ENCODE assay signal across 8 mouse cellular contexts in genomic region chr13:59547716-59548115, GRCm38 (mm10). TPM values are rescaled to one million over a fixed set of nuclear protein-coding genes. Genes with fewer than 3 reads are reported as not detected.
DNase-seq lines count a peak whose midpoint lies in the region; ATAC-seq lines count a peak whose summit lies in the region.

No protein-coding gene starts in this region.

- H3K9ac ChIP-seq in heart, embryonic 12.5 days = no peak overlapping the region

- no peak overlapping the region for H3K4me2 ChIP-seq in heart, embryonic 12.5 days

- H3K4me3 ChIP-seq in heart, embryonic 12.5 days = no peak overlapping the region

- intact Hi-C loops in gastrocnemius, postnatal 14 days (cut with DNase I; ENCODE audit: low total_unique reads) = no loop called here

- no peak for ATAC-seq in heart, embryonic 12.5 days (ENCODE audit: insufficient number of reproducible peaks, low FRiP score)

- H3K9me3 ChIP-seq in heart, embryonic 12.5 days (replicated peaks) = no peaks in the 10 kb centered on the region

- H3K27ac ChIP-seq in heart, embryonic 12.5 days (ENCODE audit: poor library complexity, severe bottlenecking) = peak overlapping the region; percentile 38; the same call in 1 of the 2 replicates

- H3K27me3 ChIP-seq in heart, embryonic 12.5 days (replicated peaks) = no peaks in the 10 kb centered on the region

- H3K4me1 ChIP-seq in heart, embryonic 12.5 days (replicated peaks) = peaks cover 41% of the 10 kb centered on the region

- WGBS in heart, embryonic 12.5 days = 68% methylated on average over 4 of the region's 4 CpGs

- peak; percentile 18 for DNase-seq in gastrocnemius, postnatal 14 days
- DNase-seq in gastrocnemius, adult 8-10 months (ENCODE audit: low spot score in 2 of 2) = no peak
- DNase-seq in 3T3-L1 (ENCODE audit: low read depth, low spot score) = peak; percentile 20
- peak; percentile 79 for DNase-seq in kidney, postnatal 10 days
- DNase-seq in right cerebral cortex, postnatal 36 days (ENCODE audit: low spot score in 2 of 2) = no peak
- DNase-seq in urinary bladder, postnatal 10 days (ENCODE audit: low spot score) = no peak
- no peak for DNase-seq in spleen, adult 12 weeks (ENCODE audit: low spot score)

- H3K36me3 ChIP-seq in heart, embryonic 12.5 days = no peaks in the 10 kb centered on the region

RNA-seq across cellular contexts. Expression of gene Agtpbp1, which starts 37.3 kb away (rescaled TPM):
- total RNA-seq in gastrocnemius, postnatal 14 days (2021) = 10 to 100 TPM; 37.4 to 38.7 TPM
- 10 to 100 TPM; 77.0 to 85.2 (median 83.0) TPM for total RNA-seq in gastrocnemius, adult 8-10 months (2022)
- polyA plus RNA-seq in heart, embryonic 12.5 days (2016; fragmentation: Nextera tagmentation; extraction: Ambion mirVana) = 13.2 and 14.9 TPM in 2 replicates

RNA-seq across cellular contexts. Expression of gene Naa35, which starts 37.3 kb away (rescaled TPM):
- 10 to 100 TPM; 25.2 to 26.4 TPM for total RNA-seq in gastrocnemius, postnatal 14 days (2021)
- 10 to 100 TPM; 29.0 to 38.6 (median 35.3) TPM for total RNA-seq in gastrocnemius, adult 8-10 months (2022)
- polyA plus RNA-seq in heart, embryonic 12.5 days (2016; fragmentation: Nextera tagmentation; extraction: Ambion mirVana) = 80.8 and 85.4 TPM in 2 replicates

Comparison
In these comparisons a context has a peak if more than half of its experiments do, and no peak if none do; other contexts are left out.
1. DNase-seq: peak in gastrocnemius, postnatal 14 days (single experiment), 3T3-L1 (single experiment) and kidney, postnatal 10 days (single experiment); none in gastrocnemius, adult 8-10 months (0 of 2), right cerebral cortex, postnatal 36 days (0 of 2), urinary bladder, postnatal 10 days (single experiment) and spleen, adult 12 weeks (single experiment).